Mouse (Mus musculus) liver, embryonic 11.5 days (tissue): ENCODE measurements around the gene Zfp422. TPM values are rescaled to one million over a fixed set of nuclear protein-coding genes. Genes with fewer than 3 reads are reported as not detected.
"Not testable (repeated sequence)": the region's sequence is repeated elsewhere in the genome, so short reads cannot be mapped to it uniquely, and the experiment has no call there.

Experiments used
- ATAC-seq: fragments of 200-750 bp; cut with Nextera tagmentation; replicated peaks from 2 replicates; pipeline ENCODE4 v1.8.0; 2017; ENCODE audit warnings: moderate number of reproducible peaks, mild to moderate bottlenecking, moderate TSS enrichment, moderate library complexity; ENCODE audit not compliant: low FRiP score
- DNase-seq: peaks from one replicate; pipeline ENCODE4 v3.0.0-alpha.2; 2017; ENCODE audit warnings: low spot score
- H3K27ac ChIP-seq: fragments of 300-500 bp; sonication (generic); 2 replicates; pipeline ENCODE4 v1.5.1; 2014; ENCODE audit warnings: mild to moderate bottlenecking, low read depth, low read length, control low read depth
- H3K27me3 ChIP-seq: fragments of 300-500 bp; sonication (generic); replicated peaks from 2 replicates; pipeline ENCODE4 v1.6.1; 2014; ENCODE audit warnings: low read length, mixed read lengths; ENCODE audit not compliant: control insufficient read depth, insufficient read depth
- H3K36me3 ChIP-seq: fragments of 300-500 bp; sonication (generic); 2 replicates; pipeline ENCODE4 v1.6.1; 2014; ENCODE audit warnings: mild to moderate bottlenecking, low read length, moderate library complexity, mixed read lengths; ENCODE audit not compliant: control insufficient read depth, insufficient read depth
- H3K4me1 ChIP-seq: fragments of 300-500 bp; sonication (generic); replicated peaks from 2 replicates; pipeline ENCODE4 v1.6.1; 2014; ENCODE audit warnings: low read length, mixed read lengths; ENCODE audit not compliant: control insufficient read depth, insufficient read depth
- H3K4me2 ChIP-seq: fragments of 300-500 bp; sonication (generic); 2 replicates; pipeline ENCODE4 v1.6.1; 2014; ENCODE audit warnings: mild to moderate bottlenecking, control low read depth, moderate library complexity
- H3K4me3 ChIP-seq: fragments of 300-500 bp; sonication (generic); 2 replicates; pipeline ENCODE4 v1.5.1; 2014; ENCODE audit warnings: low read depth, low read length, control low read depth
- H3K9ac ChIP-seq: fragments of 300-500 bp; sonication (generic); 2 replicates; pipeline ENCODE4 v1.6.1; 2014; ENCODE audit warnings: low read depth, low read length, control low read depth
- H3K9me3 ChIP-seq: fragments of 300-500 bp; sonication (generic); 2 replicates; pipeline ENCODE4 v1.6.1; 2016; ENCODE audit warnings: low read length, inconsistent platforms, mixed read lengths; ENCODE audit not compliant: control insufficient read depth
- WGBS: fragments of 180-500 bp; shearing (Covaris S2); extraction: QIAGEN DNeasy Blood & Tissue Kit; methylation state at CpG from one replicate; pipeline ENCODE4 v1.1.7; 2014; 5-methylcytosine and 5-hydroxymethylcytosine counted together
- polyA plus RNA-seq: library from polyadenylated mRNA; unstranded; fragments of >200 nt; fragmentation: Nextera tagmentation; extraction: Ambion mirVana; gene quantifications from 2 replicates; pipeline ENCODE4 v1.2.1, GENCODE M21; 2014

Zfp422 gene
- polyA plus RNA-seq, 1 experiment from 2014 or later, result 92.5 TPM

GRCm38 (mm10) chr6:116629766-116630165 lies 967 bp upstream of the Zfp422 start:
- H3K9ac ChIP-seq, result no peak overlapping the region
- peaks cover 2% of the 10 kb centered on the region; the same call in 1 of the 2 replicates for H3K36me3 ChIP-seq
- no peak for DNase-seq
- H3K27me3 ChIP-seq, result no peaks in the 10 kb centered on the region
- H3K4me3 ChIP-seq, result no peak overlapping the region
- ATAC-seq, result no peak
- 68% methylated on average over 10 of the region's 10 CpGs for WGBS
- no peaks in the 10 kb centered on the region for H3K9me3 ChIP-seq
- H3K27ac ChIP-seq, result no peak overlapping the region
- H3K4me1 ChIP-seq, result peaks cover 3% of the 10 kb centered on the region
- H3K4me2 ChIP-seq, result no peak overlapping the region

- Histone ChIP-seq H3K4me3 (peak overlapping the region; percentile 86), H3K27ac (peak overlapping the region; percentile 72; the same call in 1 of the 2 replicates), H3K9ac (peak overlapping the region; percentile 94), H3K27me3 (no peaks in the 10 kb centered on the region), H3K4me2 (peak overlapping the region; percentile 76), H3K4me1 (peaks cover 3% of the 10 kb centered on the region; the same call in 1 of the 2 replicates), H3K9me3 (no peaks in the 10 kb centered on the region), H3K36me3 (peaks cover 6% of the 10 kb centered on the region; the same call in 1 of the 2 replicates)
- 22% methylated on average over 9 of the region's 9 CpGs for WGBS
- ATAC-seq (no peak), DNase-seq (no peak)
Observed at GRCm38 (mm10) chr6:116628095-116628494, 704 bp downstream of the Zfp422 start.

- WGBS, result 94% methylated on average over 9 of the region's 9 CpGs
- not testable (repeated sequence) for DNase-seq
Observed at GRCm38 (mm10) chr6:116626417-116626816, 2.4 kb downstream of the Zfp422 start.

GRCm38 (mm10) chr6:116621318-116622023 lies 7.3 kb downstream of the Zfp422 start:
- no peak overlapping the region for H3K4me2 ChIP-seq
- ATAC-seq (peak; percentile 69; the same call in 1 of the 2 replicates), DNase-seq (no peak)
- no peak overlapping the region for H3K9ac ChIP-seq
- no peaks in the 10 kb centered on the region for H3K9me3 ChIP-seq
- no peaks in the 10 kb centered on the region for H3K27me3 ChIP-seq
- no peaks in the 10 kb centered on the region for H3K4me1 ChIP-seq
- H3K27ac ChIP-seq, result peak overlapping the region; percentile 7; the same call in 1 of the 2 replicates
- H3K36me3 ChIP-seq, result peaks cover 6% of the 10 kb centered on the region; the same call in 1 of the 2 replicates
- H3K4me3 ChIP-seq, result no peak overlapping the region
- WGBS, result 40% methylated on average over 6 of the region's 8 CpGs

More at GRCm38 (mm10) chr6:116626417-116626816, 2.4 kb downstream of the Zfp422 start:
- not testable (repeated sequence) for H3K36me3 ChIP-seq, H3K27ac ChIP-seq, H3K4me2 ChIP-seq, H3K9ac ChIP-seq, H3K27me3 ChIP-seq, H3K4me1 ChIP-seq, H3K4me3 ChIP-seq, H3K9me3 ChIP-seq, ATAC-seq

GRCm38 (mm10) chr6:116618073-116618472 lies 10.7 kb downstream of the Zfp422 start:
- Histone ChIP-seq H3K9me3 (no peaks in the 10 kb centered on the region), H3K9ac (no peak overlapping the region), H3K27me3 (no peaks in the 10 kb centered on the region), H3K27ac (no peak overlapping the region), H3K36me3 (no peaks in the 10 kb centered on the region), H3K4me2 (no peak overlapping the region), H3K4me1 (no peaks in the 10 kb centered on the region), H3K4me3 (no peak overlapping the region)
- no peak for DNase-seq
- no peak for ATAC-seq

- Histone ChIP-seq H3K27ac (no peak overlapping the region), H3K4me1 (no peaks in the 10 kb centered on the region), H3K4me2 (no peak overlapping the region), H3K27me3 (no peaks in the 10 kb centered on the region), H3K9me3 (no peaks in the 10 kb centered on the region), H3K4me3 (no peak overlapping the region), H3K36me3 (no peaks in the 10 kb centered on the region), H3K9ac (no peak overlapping the region)
- 70% methylated on average over 2 of the region's 2 CpGs for WGBS
- ATAC-seq, result no peak
- no peak for DNase-seq
Observed at GRCm38 (mm10) chr6:116615719-116616118, 13.1 kb downstream of the Zfp422 start.

- no peak for DNase-seq
- Histone ChIP-seq H3K27ac (no peak overlapping the region), H3K36me3 (no peaks in the 10 kb centered on the region), H3K4me2 (no peak overlapping the region), H3K27me3 (no peaks in the 10 kb centered on the region), H3K4me1 (no peaks in the 10 kb centered on the region), H3K4me3 (no peak overlapping the region), H3K9ac (no peak overlapping the region), H3K9me3 (no peaks in the 10 kb centered on the region)
- WGBS, result 43% methylated on average over 4 of the region's 4 CpGs
- no peak for ATAC-seq
Observed at GRCm38 (mm10) chr6:116607230-116607629, 21.6 kb downstream of the Zfp422 start.

GRCm38 (mm10) chr6:116600969-116601368 lies 27.8 kb downstream of the Zfp422 start:
- H3K27me3 ChIP-seq, result not testable (repeated sequence)

GRCm38 (mm10) chr6:116584095-116584494 lies 44.7 kb downstream of the Zfp422 start, which contains the start of gene Olfr215:
Gene Olfr215 (minus strand): TSS chr6:116584195.
- H3K27me3 ChIP-seq, result no peaks in the 10 kb centered on the region
- WGBS, result 82% methylated on average over 4 of the region's 4 CpGs
- DNase-seq, result no peak

More at GRCm38 (mm10) chr6:116600969-116601368, 27.8 kb downstream of the Zfp422 start:
- H3K9me3 ChIP-seq, H3K36me3 ChIP-seq, H3K4me2 ChIP-seq, H3K4me1 ChIP-seq, H3K27ac ChIP-seq, H3K4me3 ChIP-seq, DNase-seq, H3K9ac ChIP-seq, ATAC-seq: not testable (repeated sequence)

More at GRCm38 (mm10) chr6:116584095-116584494, 44.7 kb downstream of the Zfp422 start, which contains the start of gene Olfr215:
- Histone ChIP-seq H3K9ac (no peak within 1 kb of the TSS), H3K4me2 (no peak within 1 kb of the TSS), H3K9me3 (no peaks in the 10 kb centered on the region), H3K27ac (no peak within 1 kb of the TSS), H3K36me3 (no peaks in the 10 kb centered on the region), H3K4me3 (no peak within 1 kb of the TSS), H3K4me1 (no peaks in the 10 kb centered on the region)
- no peak for ATAC-seq
